Mouse (Mus musculus) testis, adult 2 months (tissue): ENCODE data around the gene Abcc6.

Source experiments
- CTCF ChIP-seq: fragments of 200-500 bp; IDR thresholded peaks from 2 replicates; pipeline ENCODE4 v1.5.1; 2012; ENCODE audit warnings: low read depth, mild to moderate bottlenecking, inconsistent platforms, low read length, moderate library complexity; ENCODE audit not compliant: control insufficient read depth, insufficient read depth, insufficient replicate concordance
- POLR2A ChIP-seq: fragments of 200-500 bp; IDR thresholded peaks from 2 replicates; pipeline ENCODE4 v1.6.1; 2012; ENCODE audit warnings: low read depth, mild to moderate bottlenecking, inconsistent platforms, low read length, moderate library complexity; ENCODE audit not compliant: control insufficient read depth

DNA sequence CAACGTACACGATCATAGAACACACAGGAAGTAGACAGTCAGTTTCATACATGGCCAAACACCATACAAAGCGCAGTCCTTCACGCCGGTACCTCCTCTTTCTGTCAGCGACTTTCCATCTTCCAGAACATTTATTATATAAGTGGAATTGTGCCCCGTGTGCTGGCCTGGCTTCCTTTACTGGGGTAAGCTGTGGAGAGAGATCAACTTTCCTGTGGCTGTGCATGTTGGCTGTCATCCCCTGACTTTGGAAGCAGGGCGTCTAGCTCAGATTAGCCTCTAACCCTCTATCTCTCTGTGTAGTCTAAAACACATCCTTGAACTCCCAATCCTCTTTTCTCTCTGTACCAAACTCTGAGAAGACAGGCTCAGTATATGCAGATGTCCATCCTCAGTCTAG, 38.7 kb upstream of the Abcc6 start:
- TF ChIP-seq POLR2A (no peak), CTCF (no peak)
